Mouse (Mus musculus) MN1 (cell line): ENCODE results near the gene Ric8b.

ENCODE experiments used
- DNase-seq: peaks from one replicate; pipeline ENCODE4 v3.0.0-alpha.2; 2016; ENCODE audit warnings: low spot score

Ric8b gene

GRCm38 (mm10) chr10:85006573-85007310 lies 89.3 kb downstream of the Ric8b start:
- no peak for DNase-seq

DNA sequence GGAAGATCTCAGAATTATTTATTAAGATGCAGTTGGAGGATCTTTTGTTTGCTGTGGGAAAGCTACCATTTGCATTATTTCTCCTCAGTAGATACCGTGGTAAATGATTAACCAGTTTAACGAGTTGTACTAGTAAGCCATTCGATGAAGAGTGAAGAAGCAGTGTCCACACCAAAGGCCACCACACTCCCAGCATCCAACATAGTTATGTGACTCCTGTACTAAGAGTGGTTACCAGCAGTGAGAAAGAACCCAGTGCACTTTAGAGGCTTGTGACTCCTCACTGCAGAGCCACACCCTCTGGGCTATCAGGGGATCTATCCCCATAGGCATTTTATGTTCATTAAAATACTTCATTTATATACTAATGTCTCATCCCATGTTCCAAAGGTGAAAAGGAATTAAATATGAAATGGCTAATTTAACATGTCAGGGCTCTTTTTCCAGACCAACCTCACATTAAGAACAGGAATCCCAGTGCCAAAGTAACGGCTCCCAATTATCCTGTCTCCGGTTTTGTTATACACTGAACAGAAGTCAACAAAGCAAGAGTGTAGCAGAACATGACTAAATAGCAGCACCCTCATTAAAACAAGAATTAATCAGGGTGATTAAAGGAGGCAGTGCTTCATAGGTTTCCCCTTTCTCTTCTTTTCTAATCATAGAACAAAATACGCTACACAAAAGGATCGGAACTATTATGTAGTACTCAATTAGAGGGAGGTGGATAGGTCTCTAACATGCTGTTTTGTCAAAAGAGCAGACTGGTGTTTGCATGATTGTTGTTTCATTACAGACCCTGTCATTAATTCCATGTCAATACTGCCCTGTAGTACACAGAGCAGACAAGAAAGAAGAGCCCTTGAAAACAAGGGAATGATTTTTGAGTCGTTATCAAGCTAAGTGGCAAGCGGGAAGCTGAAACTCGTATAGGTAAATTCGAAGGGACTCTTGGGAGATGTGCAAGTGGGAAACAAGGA lies 90.7 kb downstream of the Ric8b start:
- no peak for DNase-seq

DNA sequence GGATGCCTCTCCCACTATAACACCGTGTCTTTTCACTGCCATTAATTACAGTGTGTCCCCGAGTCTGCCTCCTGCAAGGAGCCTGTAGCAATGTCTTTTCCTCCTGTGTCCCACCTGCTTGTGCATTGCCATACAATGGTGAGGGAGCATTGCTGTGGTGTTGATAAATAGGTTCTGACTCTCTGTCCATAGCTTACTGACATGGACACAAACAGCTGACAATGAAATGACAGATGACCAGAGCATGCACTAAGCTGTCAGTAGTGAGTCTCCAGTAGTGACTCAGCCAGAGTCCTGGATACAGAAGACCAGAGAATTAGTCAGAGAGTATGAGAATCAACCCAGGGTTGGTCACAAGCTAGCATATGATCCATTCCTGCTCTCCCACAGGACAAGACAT lies 93.7 kb downstream of the Ric8b start:
- DNase-seq: no peak

DNA sequence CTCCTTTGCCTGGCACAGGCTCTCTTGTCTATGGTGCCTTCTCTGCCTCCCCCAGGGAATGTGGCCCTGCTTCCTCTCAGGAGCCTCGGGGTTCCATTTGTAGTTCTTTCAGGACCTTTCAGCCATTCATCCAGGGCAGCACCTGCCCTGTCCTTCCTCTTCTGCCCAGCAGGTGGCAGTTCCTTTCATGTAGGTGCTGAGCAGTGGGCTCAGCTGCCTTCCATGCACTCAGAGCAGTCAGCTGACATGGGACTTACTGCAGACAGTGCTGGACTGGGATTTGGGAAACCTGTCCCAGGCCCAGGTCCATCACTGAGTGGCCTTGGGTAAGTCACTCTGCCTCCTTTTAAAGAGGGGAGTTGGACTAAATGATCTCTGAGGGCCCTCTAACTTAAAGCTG lies 96.0 kb downstream of the Ric8b start:
- DNase-seq: peak; percentile 38

DNA sequence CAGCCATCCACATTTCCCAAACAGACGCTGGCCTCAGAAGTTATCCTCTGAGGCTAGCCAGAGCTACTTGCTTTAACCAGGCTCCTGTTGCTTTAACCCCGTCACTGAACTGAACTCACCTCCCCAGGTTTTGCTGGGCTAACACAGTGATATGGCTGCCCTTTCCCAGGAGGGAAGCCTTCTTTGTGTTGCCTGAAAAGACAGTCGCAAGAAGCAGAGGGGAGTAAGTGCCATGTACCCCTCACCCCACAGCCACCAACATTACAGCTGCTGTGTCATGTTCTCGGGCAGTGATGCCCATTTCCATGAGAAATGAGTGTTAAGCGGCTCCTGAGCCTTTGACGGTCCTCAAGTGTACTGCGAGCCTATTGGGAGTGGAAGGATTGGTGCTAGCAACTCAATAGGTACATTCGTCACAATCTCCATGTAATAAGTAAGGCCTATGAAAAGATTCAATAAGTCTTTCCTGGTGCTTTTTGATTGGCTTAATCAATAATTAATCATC lies 96.6 kb downstream of the Ric8b start:
- no peak for DNase-seq

DNA sequence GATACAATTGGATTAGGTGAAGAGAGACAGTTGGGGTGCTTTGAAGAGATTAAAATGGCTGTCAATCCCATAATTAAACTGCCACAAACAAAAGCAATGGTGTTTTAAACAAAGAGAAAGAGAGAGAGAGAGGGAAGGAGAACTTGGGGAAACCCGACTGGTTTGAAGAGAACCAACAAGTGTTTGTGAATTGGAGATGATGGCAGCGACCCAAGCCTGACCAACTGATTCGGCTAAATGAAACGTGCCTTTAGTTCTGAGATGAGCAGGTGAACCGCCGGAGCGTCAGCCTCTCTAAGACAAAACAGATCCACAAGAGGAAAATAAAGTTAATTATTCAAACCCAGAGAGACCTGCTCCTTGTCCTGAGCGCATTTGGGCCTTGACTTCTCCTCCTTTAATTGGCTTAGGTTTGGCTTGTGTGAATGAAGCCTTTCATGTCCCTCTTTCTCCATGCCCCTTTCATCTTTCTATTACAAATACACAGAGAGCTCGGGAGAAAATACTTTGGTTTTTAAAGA lies 97.1 kb downstream of the Ric8b start:
- no peak for DNase-seq

GRCm38 (mm10) chr10:85022647-85023312 lies 105.4 kb downstream of the Ric8b start:
- DNase-seq: no peak

DNA sequence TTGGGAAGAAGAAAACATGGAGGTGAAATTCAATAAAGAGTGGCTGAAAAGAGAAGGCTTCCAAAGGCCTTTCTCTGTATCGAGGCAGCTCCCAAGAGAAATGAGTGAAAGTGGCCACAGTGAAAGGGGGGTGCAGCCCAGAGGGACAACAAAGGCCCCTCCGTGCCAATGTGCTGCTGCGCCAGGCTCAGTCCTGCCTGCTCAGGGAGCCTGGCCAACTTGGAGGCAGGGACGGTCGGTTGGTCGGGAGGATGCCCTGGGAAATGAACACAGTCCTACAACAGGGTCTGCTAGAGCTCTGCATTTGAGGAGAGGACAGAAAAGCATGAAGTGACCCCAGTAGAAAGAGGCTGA lies 105.9 kb downstream of the Ric8b start:
- DNase-seq: no peak

DNA sequence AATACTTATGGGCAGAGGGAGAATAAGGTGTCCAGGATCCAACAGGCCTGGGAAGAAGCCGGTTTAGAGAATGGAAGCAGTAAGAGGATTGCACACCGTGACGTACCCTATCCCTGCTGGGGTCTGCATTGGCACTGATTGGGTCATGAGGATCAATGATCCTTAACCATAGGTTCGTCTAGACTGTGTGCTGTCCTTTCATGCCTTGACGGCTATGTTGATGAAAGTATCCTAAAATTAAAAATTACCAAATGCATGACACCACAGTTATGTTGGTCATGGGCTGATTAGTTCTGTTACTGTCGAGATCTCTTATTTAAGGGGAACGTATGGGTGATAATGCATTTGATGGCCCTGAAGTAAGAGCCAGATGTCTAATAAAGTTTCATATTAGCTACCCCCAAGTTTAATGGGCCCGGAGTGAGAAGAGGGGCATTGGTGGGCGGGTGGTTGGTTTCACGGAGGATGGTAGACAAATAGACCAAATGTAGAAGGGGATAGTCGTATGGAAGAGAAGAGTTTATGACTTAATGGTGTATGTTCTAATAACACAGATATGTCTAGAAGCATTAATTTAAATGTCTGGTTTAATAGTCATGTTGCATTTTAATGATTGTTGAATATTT lies 108.5 kb downstream of the Ric8b start:
- no peak for DNase-seq

DNA sequence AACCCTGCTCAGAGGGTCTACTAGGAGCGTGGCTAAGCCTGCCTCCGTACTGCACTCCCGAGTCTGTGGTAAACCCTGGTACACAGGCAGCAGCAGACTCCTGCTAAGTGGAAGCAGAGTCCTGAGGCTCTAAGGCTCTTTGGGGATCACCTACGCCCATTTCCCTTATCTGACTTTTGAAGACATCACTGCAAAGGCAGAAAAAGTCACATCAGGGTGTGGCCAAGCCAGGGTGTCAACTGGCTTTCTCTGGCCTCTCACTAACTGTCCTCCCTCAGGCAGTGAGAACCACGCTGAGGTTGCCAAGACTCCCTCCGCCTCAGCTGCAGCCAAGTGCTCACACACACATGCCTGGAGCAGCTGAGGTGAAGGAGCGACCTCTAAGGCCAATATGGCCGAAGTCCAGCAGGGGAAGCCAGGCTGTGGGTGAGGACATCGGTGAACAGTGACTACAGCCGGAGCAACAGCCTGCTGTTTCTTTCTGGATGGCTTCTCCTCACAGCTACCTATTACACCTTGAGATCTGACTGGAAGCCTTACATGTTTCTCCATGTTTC lies 110.3 kb downstream of the Ric8b start:
- no peak for DNase-seq

- DNase-seq: no peak
Observed at GRCm38 (mm10) chr10:85035131-85035725, 117.8 kb downstream of the Ric8b start.

- no peak for DNase-seq
Observed at GRCm38 (mm10) chr10:85038147-85038546, 120.7 kb downstream of the Ric8b start.

- no peak for DNase-seq
Observed at GRCm38 (mm10) chr10:85038852-85039251, 121.4 kb downstream of the Ric8b start.

- peak; percentile 54 for DNase-seq
Observed at GRCm38 (mm10) chr10:85044191-85044711, 126.8 kb downstream of the Ric8b start.

DNA sequence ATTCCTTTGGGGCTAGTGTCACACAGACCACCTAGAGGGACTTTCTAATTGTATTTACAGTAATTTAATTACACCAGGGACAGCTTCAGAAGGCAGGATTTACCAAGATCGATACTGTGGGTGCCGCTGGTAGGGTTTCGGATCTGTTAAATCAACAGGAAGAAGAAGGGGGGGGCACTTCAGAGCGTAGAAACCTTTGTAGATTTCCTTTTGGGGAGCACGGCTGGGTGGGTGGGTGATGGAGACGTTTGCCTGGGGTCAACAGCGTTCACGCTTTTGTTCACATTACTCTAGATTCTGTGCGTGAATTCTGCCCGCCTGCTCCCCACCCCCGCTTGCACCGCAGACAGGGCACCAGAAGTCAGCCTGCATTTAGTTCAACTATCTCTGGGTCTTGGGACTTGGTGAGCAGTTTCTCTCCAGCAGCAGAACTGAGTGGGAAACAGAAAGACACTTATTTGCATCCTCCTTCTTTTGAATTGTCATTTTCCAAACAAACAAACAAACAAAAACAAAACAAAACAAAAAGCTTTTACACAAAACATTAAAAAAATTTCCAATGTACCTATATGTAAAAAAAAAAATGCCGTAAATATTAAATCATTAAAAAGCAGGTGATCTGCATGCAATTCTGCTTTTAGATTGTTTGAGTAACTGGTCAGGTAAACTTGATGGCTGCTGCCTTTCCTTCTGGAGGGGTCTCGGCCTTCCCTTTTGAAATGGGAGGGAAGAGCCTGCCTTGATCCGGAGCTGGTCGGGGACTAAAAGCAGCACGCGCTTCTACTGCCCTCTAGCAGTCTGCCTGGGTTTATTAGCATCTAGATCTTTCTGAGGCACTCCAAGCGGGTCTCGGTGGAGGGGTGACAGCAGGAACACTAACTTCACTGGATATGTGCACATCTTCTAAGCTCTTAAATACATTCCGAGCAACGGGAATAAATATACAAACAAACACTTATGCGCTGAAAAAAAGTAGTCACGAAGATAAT lies 127.6 kb downstream of the Ric8b start:
- peak; percentile 68 for DNase-seq

DNA sequence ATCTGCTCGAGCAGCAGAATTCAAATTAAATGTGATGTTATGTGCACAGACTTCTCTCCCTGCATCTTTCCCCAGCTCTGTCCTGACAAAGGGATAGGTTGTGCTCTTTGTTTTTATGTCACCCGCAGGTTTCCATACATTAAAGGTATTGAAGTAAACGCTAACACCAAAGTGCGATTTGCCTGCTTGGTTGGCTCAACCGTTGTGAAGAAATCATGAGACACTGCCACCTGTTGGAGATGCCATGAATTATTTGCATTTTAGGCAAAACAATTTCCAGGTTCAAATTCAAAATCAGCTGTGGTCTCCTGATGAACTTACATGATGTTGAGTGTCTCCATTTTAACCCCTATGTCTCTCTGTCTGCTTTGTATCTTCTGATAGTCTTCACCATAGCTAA lies 129.2 kb downstream of the Ric8b start:
- peak; percentile 56 for DNase-seq

- DNase-seq: no peak
Observed at GRCm38 (mm10) chr10:85048008-85048407, 130.6 kb downstream of the Ric8b start.

- no peak for DNase-seq
Observed at GRCm38 (mm10) chr10:85050668-85051208, 133.3 kb downstream of the Ric8b start.

- no peak for DNase-seq
Observed at GRCm38 (mm10) chr10:85052451-85052850, 135.0 kb downstream of the Ric8b start.
